14 mouse cellular contexts compared by ENCODE assay signal in genomic region chr2:26534161-26534560, GRCm38 (mm10). TPM values are rescaled to one million over a fixed set of nuclear protein-coding genes. Genes with fewer than 3 reads are reported as not detected.
A peak's percentile ranks its signal among the peaks of the same experiment; 100 is the strongest.
DNase-seq lines count a peak whose midpoint lies in the region; ATAC-seq and TF ChIP-seq lines count a peak whose summit lies in the region.
"Had no signal": no experiment of that assay in that cellular context is flagged by ENCODE, and none has a peak within 500 bp of the region (broad histone marks: within the 10 kb centered on the region; RNA-seq: fewer than 3 reads in every experiment).

No protein-coding gene starts in this region.

- ATAC-seq in kidney, embryonic 15.5 days (replicated peaks; ENCODE audit: low FRiP score), result peak; percentile 46; the same call in 1 of the 2 replicates
- ATAC-seq in forebrain, embryonic 14.5 days, result no peak
- peak; percentile 55 for ATAC-seq in megakaryocyte, adult 5-6 weeks (ENCODE audit: poor library complexity, severe bottlenecking)
- no peak for ATAC-seq in monocyte, adult 5-6 weeks (replicated peaks; ENCODE audit: insufficient number of reproducible peaks, low FRiP score, low TSS enrichment, poor library complexity, severe bottlenecking)

- H3K9ac ChIP-seq in kidney, embryonic 15.5 days, result no peak overlapping the region
- no peak overlapping the region for H3K9ac ChIP-seq in forebrain, embryonic 14.5 days (ENCODE audit: low read length)

- no peak for DNase-seq in kidney, adult 18-20 months
- no peak for DNase-seq in forebrain, embryonic 14.5 days (ENCODE audit: low spot score)
- no peak for DNase-seq in testis, postnatal 10 days (ENCODE audit: low spot score)
- DNase-seq in thymus, postnatal 14 days, result no peak
- DNase-seq: thymus, adult 2 months had no signal

- H3K27ac ChIP-seq in kidney, embryonic 15.5 days, result peak overlapping the region; percentile 38; the same call in 1 of the 2 replicates
- peak overlapping the region; percentile 35 for H3K27ac ChIP-seq in bone marrow macrophage, adult 2 months (ENCODE audit: insufficient read depth, low read depth, low read length)
- peak overlapping the region; percentile 65 for H3K27ac ChIP-seq in forebrain, embryonic 14.5 days (ENCODE audit: low read depth, low read length)

- no peak for TF ChIP-seq POLR2A in bone marrow macrophage, adult 2 months (IDR thresholded peaks at IDR 0.05; ENCODE audit: borderline replicate concordance, low read depth, low read length)

- no peaks in the 10 kb centered on the region for H3K36me3 ChIP-seq in kidney, embryonic 15.5 days
- H3K36me3 ChIP-seq in forebrain, embryonic 14.5 days (ENCODE audit: control insufficient read depth, insufficient read depth, low read length), result no peaks in the 10 kb centered on the region

- H3K27me3 ChIP-seq in kidney, embryonic 15.5 days, result no peaks in the 10 kb centered on the region
- H3K27me3 ChIP-seq in forebrain, embryonic 14.5 days (replicated peaks; ENCODE audit: control insufficient read depth, insufficient read depth, low read length), result no peaks in the 10 kb centered on the region

- no peak for TF ChIP-seq CTCF in bone marrow macrophage, adult 2 months (IDR thresholded peaks at IDR 0.05; ENCODE audit: low read depth, low read length)

- WGBS in kidney, embryonic 15.5 days, result 40% methylated on average over 3 of the region's 3 CpGs
- WGBS in forebrain, embryonic 14.5 days, result 73% methylated on average over 3 of the region's 3 CpGs

- H3K4me2 ChIP-seq in kidney, embryonic 15.5 days, result no peak overlapping the region
- no peak overlapping the region for H3K4me2 ChIP-seq in forebrain, embryonic 14.5 days (ENCODE audit: low read length)

- H3K4me3 ChIP-seq in kidney, embryonic 15.5 days (replicated peaks), result no peak overlapping the region
- no peak overlapping the region for H3K4me3 ChIP-seq in bone marrow macrophage, adult 2 months (ENCODE audit: insufficient read depth, low read length)
- H3K4me3 ChIP-seq in forebrain, embryonic 14.5 days (ENCODE audit: low read depth, low read length), result no peak overlapping the region

- peaks cover 19% of the 10 kb centered on the region; the same call in 1 of the 2 replicates for H3K4me1 ChIP-seq in kidney, embryonic 15.5 days
- peaks cover 56% of the 10 kb centered on the region for H3K4me1 ChIP-seq in bone marrow macrophage, adult 2 months (ENCODE audit: control insufficient read depth, insufficient read depth, low read length)
- H3K4me1 ChIP-seq in forebrain, embryonic 14.5 days (ENCODE audit: control insufficient read depth, insufficient read depth, low read length), result peaks cover 17% of the 10 kb centered on the region

- H3K9me3 ChIP-seq in kidney, embryonic 15.5 days (replicated peaks), result no peaks in the 10 kb centered on the region
- H3K9me3 ChIP-seq in forebrain, embryonic 14.5 days (replicated peaks; ENCODE audit: control insufficient read depth, low read length), result no peaks in the 10 kb centered on the region

RNA-seq across cellular contexts. Expression of gene Notch1, which starts 17.7 kb away (rescaled TPM):
- 22.0 and 24.6 TPM in 2 replicates for polyA plus RNA-seq in kidney, embryonic 15.5 days (2015; fragmentation: Nextera tagmentation; extraction: Ambion mirVana)
- 27.6 and 36.4 TPM in 2 replicates for polyA plus RNA-seq in bone marrow macrophage, adult 2 months (2012; ENCODE audit: insufficient read depth, insufficient read length, missing spikeins)
- polyA plus RNA-seq in forebrain, embryonic 14.5 days (2014; fragmentation: Nextera tagmentation; extraction: Ambion mirVana), result 30.3 and 32.3 TPM in 2 replicates
- 37.6 and 43.0 TPM in 2 replicates for total RNA-seq in megakaryocyte, adult 5-6 weeks (2015)
- total RNA-seq in megakaryocyte, adult 5-6 weeks (2017), result 22.3 and 48.3 TPM in 2 replicates
- 11.6 to 22.2 TPM (median 13.8 TPM) in 3 replicates for total RNA-seq in monocyte, adult 5-6 weeks (2017)

RNA-seq across cellular contexts. Expression of gene Egfl7, which starts 45.7 kb away (rescaled TPM):
- 218 and 219 TPM in 2 replicates for polyA plus RNA-seq in kidney, embryonic 15.5 days (2015; fragmentation: Nextera tagmentation; extraction: Ambion mirVana)
- 1.5 TPM in 1 of 2 replicates, not detected in the other for polyA plus RNA-seq in bone marrow macrophage, adult 2 months (2012; ENCODE audit: insufficient read depth, insufficient read length, missing spikeins)
- 52.5 and 52.8 TPM in 2 replicates for polyA plus RNA-seq in forebrain, embryonic 14.5 days (2014; fragmentation: Nextera tagmentation; extraction: Ambion mirVana)
- total RNA-seq in megakaryocyte, adult 5-6 weeks (2015), result 1.6 and 3.1 TPM in 2 replicates
- total RNA-seq in megakaryocyte, adult 5-6 weeks (2017), result 3.7 and 3.9 TPM in 2 replicates
- not detected in 3 replicates for total RNA-seq in monocyte, adult 5-6 weeks (2017)

RNA-seq across cellular contexts. Expression of gene Gm20532, which starts 52.3 kb away (rescaled TPM):
- polyA plus RNA-seq in kidney, embryonic 15.5 days (2015; fragmentation: Nextera tagmentation; extraction: Ambion mirVana), result not detected in 2 replicates
- not detected in 2 replicates for polyA plus RNA-seq in bone marrow macrophage, adult 2 months (2012; ENCODE audit: insufficient read depth, insufficient read length, missing spikeins)
- polyA plus RNA-seq in forebrain, embryonic 14.5 days (2014; fragmentation: Nextera tagmentation; extraction: Ambion mirVana), result not detected in 2 replicates
- total RNA-seq in megakaryocyte, adult 5-6 weeks (2015), result 0.36 TPM in 1 of 2 replicates, not detected in the other
- not detected in 2 replicates for total RNA-seq in megakaryocyte, adult 5-6 weeks (2017)
- total RNA-seq in monocyte, adult 5-6 weeks (2017), result not detected in 3 replicates
- total RNA-seq: heart, postnatal 36 days; left cerebral cortex, postnatal 4 days had no signal
- polyA plus RNA-seq: embryonic facial prominence, embryonic 11.5 days; frontal cortex, adult 2 months; spleen, adult 2 months; thymus, adult 2 months had no signal

Comparison
In these comparisons a context has a peak if more than half of its experiments do, and no peak if none do; other contexts are left out.
1. ATAC-seq: peak in kidney, embryonic 15.5 days (single experiment) and megakaryocyte, adult 5-6 weeks (single experiment); none in forebrain, embryonic 14.5 days (single experiment) and monocyte, adult 5-6 weeks (single experiment).
2. RNA of gene Egfl7, which starts 45.7 kb away (polyA plus RNA-seq): 218 to 219 TPM in kidney, embryonic 15.5 days and 52.5 to 52.8 TPM in forebrain, embryonic 14.5 days; 1.5 TPM in bone marrow macrophage, adult 2 months; every median in the first group is over 10 times any median in the second.
3. Peak in every context shown above with its lines, with median percentiles within 50 percentile points of each other: H3K27ac ChIP-seq.